Comparison of ENCODE assay signal across 24 mouse cellular contexts in genomic region chr4:70245706-70246105, GRCm38 (mm10).
"Had no signal": no experiment of that assay in that cellular context is flagged by ENCODE, and none has a peak within 500 bp of the region (broad histone marks: within the 10 kb centered on the region; RNA-seq: fewer than 3 reads in every experiment).

No protein-coding gene starts in this region.

- DNase-seq: kidney, postnatal 25 days; layer of hippocampus, adult 9-11 months; liver; lung, adult 18-20 months; lung, postnatal 10 days; lung, postnatal 36 days; retina, postnatal 1 day; right cerebral cortex, postnatal 25 days; spleen, adult 18-20 months; thymus, postnatal 25 days had no signal

- H3K4me3 ChIP-seq: layer of hippocampus, adult 2 months; limb, embryonic 10.5 days; limb, embryonic 13.5 days; liver, embryonic 12.5 days; liver, embryonic 15.5 days; lung, embryonic 15.5 days; megakaryocyte, embryonic 14.5 days; midbrain, embryonic 10.5 days; midbrain, embryonic 13.5 days; myocyte; neural tube, embryonic 13.5 days; stomach, embryonic 15.5 days had no signal

- H3K4me1 ChIP-seq: liver, embryonic 12.5 days; liver, embryonic 15.5 days; lung, embryonic 15.5 days; midbrain, embryonic 13.5 days; stomach, embryonic 15.5 days had no signal

- H3K9me3 ChIP-seq: limb, embryonic 10.5 days; limb, embryonic 13.5 days; liver, embryonic 12.5 days; liver, embryonic 15.5 days; lung, embryonic 15.5 days; megakaryocyte, embryonic 14.5 days; midbrain, embryonic 10.5 days; midbrain, embryonic 13.5 days; neural tube, embryonic 13.5 days; stomach, embryonic 15.5 days had no signal

- H3K4me2 ChIP-seq: limb, embryonic 13.5 days; liver, embryonic 12.5 days; liver, embryonic 15.5 days; lung, embryonic 15.5 days; midbrain, embryonic 13.5 days; neural tube, embryonic 13.5 days; stomach, embryonic 15.5 days had no signal

- H3K9ac ChIP-seq: limb, embryonic 13.5 days; liver, embryonic 12.5 days; liver, embryonic 15.5 days; lung, embryonic 15.5 days; midbrain, embryonic 13.5 days; neural tube, embryonic 13.5 days; stomach, embryonic 15.5 days had no signal

- ATAC-seq: liver, embryonic 12.5 days; midbrain, embryonic 13.5 days; midbrain, embryonic 16.5 days had no signal

- H3K27me3 ChIP-seq: limb, embryonic 13.5 days; liver, embryonic 12.5 days; liver, embryonic 15.5 days; lung, embryonic 15.5 days; megakaryocyte, embryonic 14.5 days; midbrain, embryonic 13.5 days; neural tube, embryonic 13.5 days; stomach, embryonic 15.5 days had no signal

- H3K27ac ChIP-seq: kidney, postnatal 0 days; layer of hippocampus, adult 2 months; limb, embryonic 10.5 days; limb, embryonic 13.5 days; liver, embryonic 12.5 days; liver, embryonic 15.5 days; lung, embryonic 15.5 days; midbrain, embryonic 10.5 days; midbrain, embryonic 13.5 days; neural tube, embryonic 13.5 days; stomach, embryonic 15.5 days had no signal
